Mouse (Mus musculus): ENCODE results near the gene Cadm3.
"Not testable (repeated sequence)": the region's sequence is repeated elsewhere in the genome, so short reads cannot be mapped to it uniquely, and the experiment has no call there.

Gene Cadm3

GRCm38 (mm10) chr1:173324961-173325360 is 42.5 kb downstream of the Cadm3 start:
- in situ Hi-C loops (cut with MboI, MseI): no loop called here

GRCm38 (mm10) chr1:173323839-173324585 is 43.5 kb downstream of the Cadm3 start:
- in situ Hi-C loops (cut with MboI, MseI): no loop called here

- in situ Hi-C loops (cut with MboI, MseI): no loop called here
These were observed 45.3 kb downstream of the Cadm3 start for GRCm38 (mm10) chr1:173322249-173322627.

- in situ Hi-C loops (cut with MboI, MseI): no loop called here
These were observed 45.8 kb downstream of the Cadm3 start for GRCm38 (mm10) chr1:173321593-173322248.

- in situ Hi-C loops (cut with MboI, MseI): no loop called here
These were observed 49.5 kb downstream of the Cadm3 start for GRCm38 (mm10) chr1:173317925-173318477.

- in situ Hi-C loops (cut with MboI, MseI): no loop called here
These were observed 51.8 kb downstream of the Cadm3 start for GRCm38 (mm10) chr1:173315725-173316124.

- in situ Hi-C loops (cut with MboI, MseI): not testable (repeated sequence)
These were observed 53.9 kb downstream of the Cadm3 start for GRCm38 (mm10) chr1:173313535-173314050.

- in situ Hi-C loops (cut with MboI, MseI): not testable (repeated sequence)
These were observed 64.7 kb downstream of the Cadm3 start for GRCm38 (mm10) chr1:173302795-173303194.

Data from T-helper 1 cell (primary cell).